Comparison of ENCODE assay signal across 8 mouse cellular contexts in the genomic region with DNA sequence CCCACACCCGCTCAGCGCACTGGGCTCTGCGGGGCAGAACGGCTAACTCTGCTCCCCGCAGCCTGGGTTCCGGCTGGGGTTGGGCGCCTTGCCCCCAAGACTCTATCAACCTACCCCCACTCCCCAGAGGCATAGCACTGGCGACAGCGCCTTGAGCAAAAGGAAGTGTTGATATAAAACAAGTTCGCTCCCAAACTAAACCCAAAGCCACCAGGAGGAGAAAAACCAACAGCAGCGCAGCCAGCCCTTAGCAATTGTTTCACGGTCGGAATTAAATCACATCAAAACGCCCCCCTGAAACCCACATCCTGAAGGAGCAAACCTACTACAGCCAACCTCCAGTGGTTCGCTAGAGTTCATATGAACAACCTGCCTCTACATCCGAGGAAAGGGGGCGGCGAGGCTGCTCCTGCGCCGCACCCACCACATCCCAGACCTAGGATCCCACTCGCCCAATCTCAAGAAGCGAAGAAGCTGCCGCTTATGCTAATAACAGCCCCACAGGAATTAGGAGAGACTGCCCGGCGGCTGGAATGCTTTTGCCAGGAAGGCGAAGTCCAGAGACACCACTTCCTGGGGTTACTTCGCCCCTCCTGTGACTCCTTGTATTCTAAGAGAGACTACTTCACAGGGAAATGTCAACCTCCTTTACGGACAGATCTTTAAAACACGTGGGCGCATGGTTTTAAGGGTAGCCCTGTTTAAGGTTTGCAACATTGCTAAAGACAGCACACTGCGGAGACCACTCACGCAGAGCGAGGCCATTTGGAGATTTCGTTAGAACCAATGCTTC. TPM values are rescaled to one million over a fixed set of nuclear protein-coding genes. Genes with fewer than 3 reads are reported as not detected.
A peak's percentile ranks its signal among the peaks of the same experiment; 100 is the strongest.
DNase-seq lines count a peak whose midpoint lies in the region; ATAC-seq and TF ChIP-seq lines count a peak whose summit lies in the region.

No protein-coding gene starts in this region.

- intact Hi-C loops in heart, postnatal 10 days (cut with DNase I): no loop called here

- TF ChIP-seq CTCF in kidney, postnatal 0 days (IDR thresholded peaks at IDR 0.05; ENCODE audit: low read depth): no peak

- H3K9me3 ChIP-seq in kidney, postnatal 0 days (replicated peaks; ENCODE audit: low read length): no peaks in the 10 kb centered on the region

- peak; percentile 28 for DNase-seq in kidney, postnatal 0 days (ENCODE audit: low spot score)
- DNase-seq in kidney, postnatal 14 days: no peak
- peak; percentile 57 for DNase-seq in embryo, embryonic 10 days (ENCODE audit: low spot score)
- peak; percentile 9 to 24 for DNase-seq in heart, postnatal 10 days
- peak; percentile 67 for DNase-seq in neural tube, embryonic 10.5 days (ENCODE audit: extremely low spot score, low spot score)
- DNase-seq in left cerebral cortex, adult 18-20 months (ENCODE audit: low spot score in 2 of 2): no peak
- no peak for DNase-seq in gastrocnemius, postnatal 25 days

- H3K27me3 ChIP-seq in kidney, postnatal 0 days (ENCODE audit: insufficient read depth, low read length): peaks cover 51% of the 10 kb centered on the region

- peak overlapping the region; percentile 39 for H3K4me3 ChIP-seq in kidney, postnatal 0 days (replicated peaks; ENCODE audit: low read depth, low read length)

- no peaks in the 10 kb centered on the region for H3K36me3 ChIP-seq in kidney, postnatal 0 days (ENCODE audit: insufficient read depth, low read length)

- H3K9ac ChIP-seq in kidney, postnatal 0 days (ENCODE audit: low read depth, low read length): no peak overlapping the region

- no peak for ATAC-seq in kidney, postnatal 0 days (replicated peaks; ENCODE audit: low FRiP score, low read depth)
- no peak for ATAC-seq in granulocyte monocyte progenitor cell, adult 5-6 weeks (replicated peaks; ENCODE audit: poor library complexity, severe bottlenecking)

- no peak overlapping the region for H3K27ac ChIP-seq in kidney, postnatal 0 days

- H3K4me1 ChIP-seq in kidney, postnatal 0 days (replicated peaks; ENCODE audit: insufficient read depth, low read length): peaks cover 30% of the 10 kb centered on the region

- 4% methylated on average over 34 of the region's 34 CpGs for whole genome bisulfite sequencing in kidney, postnatal 0 days

- peak overlapping the region; percentile 71 for H3K4me2 ChIP-seq in kidney, postnatal 0 days (ENCODE audit: low read length)

RNA-seq across cellular contexts. Expression of gene Lef1, which starts 2.8 kb away (rescaled TPM):
- polyA plus RNA-seq in kidney, postnatal 0 days (2015; fragmentation: Nextera tagmentation; extraction: Ambion mirVana): 16.2 and 17.8 TPM in 2 replicates
- total RNA-seq in heart, postnatal 10 days (2021): 1 to 10 TPM in 1 of 2 experiments, under 1 TPM in 1; 0.60 to 1.1 TPM
- total RNA-seq in granulocyte monocyte progenitor cell, adult 5-6 weeks (2014; fragmentation: Nextera tagmentation): not detected in 2 replicates
- total RNA-seq in granulocyte monocyte progenitor cell, adult 5-6 weeks (2017): not detected in 2 replicates
- total RNA-seq in left cerebral cortex, adult 18-20 months (2021): 1 to 10 TPM; 5.5 to 5.7 TPM
- total RNA-seq in gastrocnemius, postnatal 25 days (2021): under 1 TPM; 0.13 to 0.35 TPM

Comparison
In these comparisons a context has a peak if more than half of its experiments do, and no peak if none do; other contexts are left out.
1. DNase-seq: peak in kidney, postnatal 0 days (single experiment), embryo, embryonic 10 days (single experiment), heart, postnatal 10 days (2 of 2) and neural tube, embryonic 10.5 days (single experiment); none in kidney, postnatal 14 days (single experiment), left cerebral cortex, adult 18-20 months (0 of 2) and gastrocnemius, postnatal 25 days (single experiment).